Mouse (Mus musculus) spleen, adult 2 months (tissue): Measurements from ENCODE around the gene Plb1.

Experiments used
- CTCF ChIP-seq: fragments of 200-500 bp; IDR thresholded peaks from 2 replicates; pipeline ENCODE4 v1.5.1; 2011; ENCODE audit warnings: mild to moderate bottlenecking, inconsistent platforms; ENCODE audit not compliant: insufficient read depth, insufficient read length, insufficient replicate concordance; ENCODE audit errors: extremely low read depth
- POLR2A ChIP-seq: fragments of 200-500 bp; IDR thresholded peaks from 2 replicates; pipeline ENCODE4 v1.6.1; 2011; ENCODE audit warnings: low read depth, low read length, inconsistent platforms

DNA sequence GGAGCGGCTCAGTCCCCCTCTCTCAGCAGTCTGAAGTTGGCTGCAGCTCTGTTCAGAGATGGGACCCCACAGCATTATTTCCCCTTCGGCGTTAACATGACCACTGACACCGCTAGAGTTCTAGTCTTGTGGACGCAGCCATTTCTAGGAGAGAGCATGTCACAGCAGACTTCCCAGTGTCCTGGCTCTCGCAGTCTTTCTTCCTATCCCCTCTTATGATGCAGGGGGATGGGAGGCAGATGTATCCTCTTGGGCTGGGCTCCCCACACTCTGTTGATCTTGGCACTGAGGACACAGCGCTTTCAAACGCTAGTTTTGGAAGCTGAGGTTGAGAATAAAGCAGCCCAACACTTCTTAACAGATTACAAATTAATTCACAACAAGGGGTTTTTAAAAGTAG lies 24.0 kb upstream of the Plb1 start:
- TF ChIP-seq POLR2A (no peak), CTCF (no peak)
